Mouse (Mus musculus): ENCODE data around the gene P4ha2. TPM values are rescaled to one million over a fixed set of nuclear protein-coding genes. Genes with fewer than 3 reads are reported as not detected.

P4ha2 gene
- polyA plus RNA-seq, 1 experiment = 16.6 TPM

- H3K4me1 ChIP-seq (ENCODE audit: control insufficient read depth, insufficient read depth, low read length) = no peaks in the 10 kb centered on the region
- no peaks in the 10 kb centered on the region for H3K9me3 ChIP-seq (replicated peaks; ENCODE audit: control insufficient read depth, insufficient read depth, low read length, poor library complexity, severe bottlenecking)
- TF ChIP-seq CTCF (IDR thresholded peaks at IDR 0.05; ENCODE audit: low read depth, low read length) = peak; percentile 23
- TF ChIP-seq EP300 (IDR thresholded peaks at IDR 0.05; ENCODE audit: insufficient read depth, low read depth, low read length) = no peak
- H3K4me3 ChIP-seq (ENCODE audit: low read depth, low read length) = no peak overlapping the region
- no peaks in the 10 kb centered on the region for H3K27me3 ChIP-seq (ENCODE audit: control insufficient read depth, insufficient read depth, low read length, poor library complexity, severe bottlenecking)
- H3K36me3 ChIP-seq (ENCODE audit: control insufficient read depth, insufficient read depth, low read length, poor library complexity, severe bottlenecking) = no peaks in the 10 kb centered on the region
- H3K27ac ChIP-seq (ENCODE audit: insufficient read depth, low read length) = no peak overlapping the region
- H3K9ac ChIP-seq (ENCODE audit: low read depth, poor library complexity, severe bottlenecking) = no peak overlapping the region
Measured at GRCm38 (mm10) chr11:54085816-54086215, 14.1 kb upstream of the P4ha2 start.

GRCm38 (mm10) chr11:54088253-54088946 lies 11.5 kb upstream of the P4ha2 start:
- H3K4me3 ChIP-seq (ENCODE audit: low read depth, low read length) = no peak overlapping the region
- H3K9ac ChIP-seq (ENCODE audit: low read depth, poor library complexity, severe bottlenecking) = no peak overlapping the region
- H3K27me3 ChIP-seq (ENCODE audit: control insufficient read depth, insufficient read depth, low read length, poor library complexity, severe bottlenecking) = no peaks in the 10 kb centered on the region

GRCm38 (mm10) chr11:54088947-54089317 lies 11.0 kb upstream of the P4ha2 start:
- no peak overlapping the region for H3K27ac ChIP-seq (ENCODE audit: insufficient read depth, low read length)
- H3K9me3 ChIP-seq (replicated peaks; ENCODE audit: control insufficient read depth, insufficient read depth, low read length, poor library complexity, severe bottlenecking) = no peaks in the 10 kb centered on the region
- no peak overlapping the region for H3K9ac ChIP-seq (ENCODE audit: low read depth, poor library complexity, severe bottlenecking)
- no peak overlapping the region for H3K4me3 ChIP-seq (ENCODE audit: low read depth, low read length)
- H3K36me3 ChIP-seq (ENCODE audit: control insufficient read depth, insufficient read depth, low read length, poor library complexity, severe bottlenecking) = no peaks in the 10 kb centered on the region
- TF ChIP-seq POLR2A (IDR thresholded peaks at IDR 0.05; ENCODE audit: insufficient read depth, low read length) = no peak
- peak; percentile 19 for TF ChIP-seq CTCF (IDR thresholded peaks at IDR 0.05; ENCODE audit: low read depth, low read length)
- TF ChIP-seq EP300 (IDR thresholded peaks at IDR 0.05; ENCODE audit: insufficient read depth, low read depth, low read length) = no peak
- H3K4me1 ChIP-seq (ENCODE audit: control insufficient read depth, insufficient read depth, low read length) = no peaks in the 10 kb centered on the region
- no peaks in the 10 kb centered on the region for H3K27me3 ChIP-seq (ENCODE audit: control insufficient read depth, insufficient read depth, low read length, poor library complexity, severe bottlenecking)

More at GRCm38 (mm10) chr11:54088253-54088946, 11.5 kb upstream of the P4ha2 start:
- TF ChIP-seq POLR2A (IDR thresholded peaks at IDR 0.05; ENCODE audit: insufficient read depth, low read length) = no peak
- no peak for TF ChIP-seq EP300 (IDR thresholded peaks at IDR 0.05; ENCODE audit: insufficient read depth, low read depth, low read length)
- TF ChIP-seq CTCF (IDR thresholded peaks at IDR 0.05; ENCODE audit: low read depth, low read length) = no peak
- H3K36me3 ChIP-seq (ENCODE audit: control insufficient read depth, insufficient read depth, low read length, poor library complexity, severe bottlenecking) = no peaks in the 10 kb centered on the region
- no peak overlapping the region for H3K27ac ChIP-seq (ENCODE audit: insufficient read depth, low read length)
- no peaks in the 10 kb centered on the region for H3K4me1 ChIP-seq (ENCODE audit: control insufficient read depth, insufficient read depth, low read length)
- H3K9me3 ChIP-seq (replicated peaks; ENCODE audit: control insufficient read depth, insufficient read depth, low read length, poor library complexity, severe bottlenecking) = no peaks in the 10 kb centered on the region

- H3K9me3 ChIP-seq (replicated peaks; ENCODE audit: control insufficient read depth, insufficient read depth, low read length, poor library complexity, severe bottlenecking) = no peaks in the 10 kb centered on the region
- TF ChIP-seq POLR2A (IDR thresholded peaks at IDR 0.05; ENCODE audit: insufficient read depth, low read length) = no peak
- TF ChIP-seq EP300 (IDR thresholded peaks at IDR 0.05; ENCODE audit: insufficient read depth, low read depth, low read length) = no peak
- no peak overlapping the region for H3K9ac ChIP-seq (ENCODE audit: low read depth, poor library complexity, severe bottlenecking)
- H3K27ac ChIP-seq (ENCODE audit: insufficient read depth, low read length) = no peak overlapping the region
- H3K27me3 ChIP-seq (ENCODE audit: control insufficient read depth, insufficient read depth, low read length, poor library complexity, severe bottlenecking) = no peaks in the 10 kb centered on the region
- H3K36me3 ChIP-seq (ENCODE audit: control insufficient read depth, insufficient read depth, low read length, poor library complexity, severe bottlenecking) = no peaks in the 10 kb centered on the region
- no peaks in the 10 kb centered on the region for H3K4me1 ChIP-seq (ENCODE audit: control insufficient read depth, insufficient read depth, low read length)
- no peak overlapping the region for H3K4me3 ChIP-seq (ENCODE audit: low read depth, low read length)
Measured at GRCm38 (mm10) chr11:54090091-54090879, 9.6 kb upstream of the P4ha2 start.

GRCm38 (mm10) chr11:54091726-54092125 lies 8.2 kb upstream of the P4ha2 start:
- Histone ChIP-seq H3K36me3 (ENCODE audit: control insufficient read depth, insufficient read depth, low read length, poor library complexity, severe bottlenecking) (no peaks in the 10 kb centered on the region), H3K27me3 (ENCODE audit: control insufficient read depth, insufficient read depth, low read length, poor library complexity, severe bottlenecking) (no peaks in the 10 kb centered on the region), H3K9me3 (replicated peaks; ENCODE audit: control insufficient read depth, insufficient read depth, low read length, poor library complexity, severe bottlenecking) (no peaks in the 10 kb centered on the region), H3K4me3 (ENCODE audit: low read depth, low read length) (no peak overlapping the region), H3K9ac (ENCODE audit: low read depth, poor library complexity, severe bottlenecking) (no peak overlapping the region), H3K27ac (ENCODE audit: insufficient read depth, low read length) (no peak overlapping the region), H3K4me1 (ENCODE audit: control insufficient read depth, insufficient read depth, low read length) (no peaks in the 10 kb centered on the region)
- TF ChIP-seq CTCF (IDR thresholded peaks at IDR 0.05; ENCODE audit: low read depth, low read length) (no peak), EP300 (IDR thresholded peaks at IDR 0.05; ENCODE audit: insufficient read depth, low read depth, low read length) (no peak), POLR2A (IDR thresholded peaks at IDR 0.05; ENCODE audit: insufficient read depth, low read length) (no peak)

- Histone ChIP-seq H3K4me3 (ENCODE audit: low read depth, low read length) (no peak overlapping the region), H3K27ac (ENCODE audit: insufficient read depth, low read length) (no peak overlapping the region), H3K36me3 (ENCODE audit: control insufficient read depth, insufficient read depth, low read length, poor library complexity, severe bottlenecking) (no peaks in the 10 kb centered on the region), H3K27me3 (ENCODE audit: control insufficient read depth, insufficient read depth, low read length, poor library complexity, severe bottlenecking) (no peaks in the 10 kb centered on the region), H3K9ac (ENCODE audit: low read depth, poor library complexity, severe bottlenecking) (no peak overlapping the region), H3K4me1 (ENCODE audit: control insufficient read depth, insufficient read depth, low read length) (no peaks in the 10 kb centered on the region), H3K9me3 (replicated peaks; ENCODE audit: control insufficient read depth, insufficient read depth, low read length, poor library complexity, severe bottlenecking) (no peaks in the 10 kb centered on the region)
- no peak for TF ChIP-seq CTCF (IDR thresholded peaks at IDR 0.05; ENCODE audit: low read depth, low read length)
- TF ChIP-seq POLR2A (IDR thresholded peaks at IDR 0.05; ENCODE audit: insufficient read depth, low read length) = no peak
- no peak for TF ChIP-seq EP300 (IDR thresholded peaks at IDR 0.05; ENCODE audit: insufficient read depth, low read depth, low read length)
Measured at GRCm38 (mm10) chr11:54092188-54092587, 7.7 kb upstream of the P4ha2 start.
